Mouse (Mus musculus) lung, postnatal 36 days (tissue): ENCODE measurements around the gene Srsf1.

Experiments used
- DNase-seq: peaks from one replicate; pipeline ENCODE4 v3.0.0; 2022; ENCODE audit warnings: mixed read lengths

The Srsf1 gene

GRCm38 (mm10) chr11:88046944-88047794 is at the start of gene Srsf1:
Gene Srsf1 (plus strand): TSS chr11:88047373.
- peak; percentile 99 for DNase-seq

GRCm38 (mm10) chr11:87999751-88000150 is 47.4 kb upstream of the Srsf1 start:
- no peak for DNase-seq

- no peak for DNase-seq
These were observed 44.4 kb upstream of the Srsf1 start for GRCm38 (mm10) chr11:88002738-88003137.

- DNase-seq, result no peak
These were observed 43.0 kb upstream of the Srsf1 start for GRCm38 (mm10) chr11:88004123-88004522.

GRCm38 (mm10) chr11:88008641-88009040 is 38.5 kb upstream of the Srsf1 start:
- no peak for DNase-seq

GRCm38 (mm10) chr11:88009542-88010190 is 37.5 kb upstream of the Srsf1 start:
- no peak for DNase-seq

- DNase-seq, result no peak
These were observed 35.8 kb upstream of the Srsf1 start for GRCm38 (mm10) chr11:88011208-88011913.

- no peak for DNase-seq
These were observed 35.2 kb upstream of the Srsf1 start for GRCm38 (mm10) chr11:88011914-88012419.

GRCm38 (mm10) chr11:88012621-88013244 is 34.4 kb upstream of the Srsf1 start:
- DNase-seq, result no peak

- no peak for DNase-seq
These were observed 33.5 kb upstream of the Srsf1 start for GRCm38 (mm10) chr11:88013632-88014031.

- no peak for DNase-seq
These were observed 32.0 kb upstream of the Srsf1 start for GRCm38 (mm10) chr11:88015161-88015560.

GRCm38 (mm10) chr11:88015795-88016194 is 31.4 kb upstream of the Srsf1 start:
- no peak for DNase-seq

GRCm38 (mm10) chr11:88023933-88024332 is 23.2 kb upstream of the Srsf1 start:
- no peak for DNase-seq

GRCm38 (mm10) chr11:88027391-88028035 is 19.7 kb upstream of the Srsf1 start:
- no peak for DNase-seq

- DNase-seq, result no peak
These were observed 18.9 kb upstream of the Srsf1 start for GRCm38 (mm10) chr11:88028193-88028684.

GRCm38 (mm10) chr11:88030219-88030618 is 17.0 kb upstream of the Srsf1 start:
- no peak for DNase-seq

GRCm38 (mm10) chr11:88030836-88031235 is 16.3 kb upstream of the Srsf1 start:
- no peak for DNase-seq

GRCm38 (mm10) chr11:88031753-88032152 is 15.4 kb upstream of the Srsf1 start:
- no peak for DNase-seq

GRCm38 (mm10) chr11:88035970-88036369 is 11.2 kb upstream of the Srsf1 start:
- no peak for DNase-seq

- DNase-seq, result no peak
These were observed 10.4 kb upstream of the Srsf1 start for GRCm38 (mm10) chr11:88036761-88037251.

GRCm38 (mm10) chr11:88037386-88037785 is 9.8 kb upstream of the Srsf1 start:
- DNase-seq, result no peak

GRCm38 (mm10) chr11:88039066-88039465 is 8.1 kb upstream of the Srsf1 start:
- DNase-seq, result no peak
